In genomic region chr9:119328488-119328887, GRCm38 (mm10) we compare ENCODE assay signal across 31 mouse cellular contexts. TPM values are rescaled to one million over a fixed set of nuclear protein-coding genes. Genes with fewer than 3 reads are reported as not detected.
A peak's percentile ranks its signal among the peaks of the same experiment; 100 is the strongest.
DNase-seq lines count a peak whose midpoint lies in the region; ATAC-seq lines count a peak whose summit lies in the region.
"Had no signal": no experiment of that assay in that cellular context is flagged by ENCODE, and none has a peak within 500 bp of the region (broad histone marks: within the 10 kb centered on the region; RNA-seq: fewer than 3 reads in every experiment).

No protein-coding gene starts in this region.

- H3K9me3 ChIP-seq in kidney, embryonic 16.5 days (ENCODE audit: low read length) = no peaks in the 10 kb centered on the region
- H3K9me3 ChIP-seq: embryonic facial prominence, embryonic 12.5 days; heart, embryonic 15.5 days; hindbrain, embryonic 10.5 days; intestine, embryonic 15.5 days; midbrain, embryonic 13.5 days had no signal

- no peaks in the 10 kb centered on the region for H3K27me3 ChIP-seq in kidney, embryonic 16.5 days (ENCODE audit: insufficient read depth, low read length)
- H3K27me3 ChIP-seq: embryonic facial prominence, embryonic 12.5 days; heart, embryonic 15.5 days; intestine, embryonic 15.5 days had no signal

- WGBS in kidney, embryonic 16.5 days = 65% methylated on average over 3 of the region's 3 CpGs

- no peak overlapping the region for H3K4me3 ChIP-seq in kidney, embryonic 16.5 days (ENCODE audit: low read length)
- H3K4me3 ChIP-seq: embryonic facial prominence, embryonic 12.5 days; heart, adult 2 months; heart, embryonic 15.5 days; hindbrain, embryonic 10.5 days; intestine, embryonic 15.5 days; midbrain, embryonic 13.5 days had no signal

- H3K27ac ChIP-seq in kidney, embryonic 16.5 days (ENCODE audit: low read length) = peak overlapping the region; percentile 16; the same call in 1 of the 2 replicates
- H3K27ac ChIP-seq: embryonic facial prominence, embryonic 12.5 days; heart, adult 2 months; heart, embryonic 15.5 days; hindbrain, embryonic 10.5 days; intestine, embryonic 15.5 days; macrophage; midbrain, embryonic 13.5 days had no signal

- no peaks in the 10 kb centered on the region for H3K36me3 ChIP-seq in kidney, embryonic 16.5 days (ENCODE audit: insufficient read depth, low read length)
- H3K36me3 ChIP-seq: embryonic facial prominence, embryonic 12.5 days; heart, embryonic 15.5 days; hindbrain, embryonic 10.5 days; intestine, embryonic 15.5 days; midbrain, embryonic 13.5 days had no signal

- intact Hi-C loops in gastrocnemius, postnatal 14 days (cut with DNase I; ENCODE audit: low total_unique reads) = no loop called here

- H3K4me1 ChIP-seq in kidney, embryonic 16.5 days (ENCODE audit: insufficient read depth, low read length) = peaks cover 5% of the 10 kb centered on the region; the same call in 1 of the 2 replicates
- H3K4me1 ChIP-seq: embryonic facial prominence, embryonic 12.5 days; intestine, embryonic 15.5 days had no signal

- ATAC-seq in kidney, embryonic 16.5 days (ENCODE audit: low FRiP score, low TSS enrichment) = no peak
- peak; percentile 78 for ATAC-seq in granulocyte monocyte progenitor cell, adult 5-6 weeks (replicated peaks; ENCODE audit: poor library complexity, severe bottlenecking)
- ATAC-seq: forebrain, embryonic 16.5 days; hindbrain, embryonic 16.5 days; intestine, embryonic 15.5 days; liver, postnatal 0 days; lung, postnatal 0 days; midbrain, embryonic 13.5 days had no signal

- H3K9ac ChIP-seq in kidney, embryonic 16.5 days (replicated peaks; ENCODE audit: low read length) = no peak overlapping the region
- H3K9ac ChIP-seq: embryonic facial prominence, embryonic 12.5 days; heart, embryonic 15.5 days; intestine, embryonic 15.5 days; liver, postnatal 0 days; midbrain, embryonic 13.5 days had no signal

- no peak overlapping the region for H3K4me2 ChIP-seq in kidney, embryonic 16.5 days (replicated peaks; ENCODE audit: low read depth, low read length)
- H3K4me2 ChIP-seq: embryonic facial prominence, embryonic 12.5 days; heart, embryonic 15.5 days; intestine, embryonic 15.5 days; midbrain, embryonic 13.5 days had no signal

- DNase-seq in kidney, adult 9 months = no peak
- DNase-seq in adipocyte (ENCODE audit: low spot score) = peak; percentile 58
- no peak for DNase-seq in right cerebral cortex, postnatal 25 days
- DNase-seq in gastrocnemius, postnatal 14 days = no peak
- no peak for DNase-seq in urinary bladder, postnatal 36 days (ENCODE audit: low spot score in 2 of 2)
- DNase-seq: B cell, adult 2 months; cerebellum, adult 11-12 months; cerebellum, postnatal 10 days; gastrocnemius, postnatal 10 days; heart, adult 2 months; kidney, postnatal 10 days; liver, postnatal 0 days; spleen, adult 18-20 months had no signal

RNA-seq across cellular contexts. Expression of gene Oxsr1, which starts 6.3 kb away (rescaled TPM):
- 12.2 and 13.2 TPM in 2 replicates for polyA plus RNA-seq in kidney, embryonic 16.5 days (2015; fragmentation: Nextera tagmentation; extraction: Ambion mirVana)
- 27.5 and 28.0 TPM in 2 replicates for total RNA-seq in granulocyte monocyte progenitor cell, adult 5-6 weeks (2014; fragmentation: Nextera tagmentation)
- total RNA-seq in granulocyte monocyte progenitor cell, adult 5-6 weeks (2017) = 28.7 and 30.5 TPM in 2 replicates
- total RNA-seq in gastrocnemius, postnatal 14 days (2021) = 10 to 100 TPM; 31.1 to 34.4 TPM

RNA-seq across cellular contexts. Expression of gene Acaa1a, which starts 11.0 kb away (rescaled TPM):
- polyA plus RNA-seq in kidney, embryonic 16.5 days (2015; fragmentation: Nextera tagmentation; extraction: Ambion mirVana) = 142 and 152 TPM in 2 replicates
- 26.4 and 40.6 TPM in 2 replicates for total RNA-seq in granulocyte monocyte progenitor cell, adult 5-6 weeks (2014; fragmentation: Nextera tagmentation)
- 21.2 and 26.2 TPM in 2 replicates for total RNA-seq in granulocyte monocyte progenitor cell, adult 5-6 weeks (2017)
- total RNA-seq in gastrocnemius, postnatal 14 days (2021) = 10 to 100 TPM; 41.3 to 44.3 TPM

RNA-seq across cellular contexts. Expression of gene Myd88, which starts 12.7 kb away (rescaled TPM):
- polyA plus RNA-seq in kidney, embryonic 16.5 days (2015; fragmentation: Nextera tagmentation; extraction: Ambion mirVana) = 30.0 and 30.9 TPM in 2 replicates
- total RNA-seq in granulocyte monocyte progenitor cell, adult 5-6 weeks (2014; fragmentation: Nextera tagmentation) = 31.1 and 47.6 TPM in 2 replicates
- 16.4 and 24.2 TPM in 2 replicates for total RNA-seq in granulocyte monocyte progenitor cell, adult 5-6 weeks (2017)
- 1 to 10 TPM; 7.0 to 7.5 TPM for total RNA-seq in gastrocnemius, postnatal 14 days (2021)

RNA-seq across cellular contexts. Expression of gene Xylb, which starts 28.7 kb away (rescaled TPM):
- polyA plus RNA-seq in kidney, embryonic 16.5 days (2015; fragmentation: Nextera tagmentation; extraction: Ambion mirVana) = 34.7 and 35.8 TPM in 2 replicates
- 4.4 and 7.4 TPM in 2 replicates for total RNA-seq in granulocyte monocyte progenitor cell, adult 5-6 weeks (2014; fragmentation: Nextera tagmentation)
- 2.8 and 4.1 TPM in 2 replicates for total RNA-seq in granulocyte monocyte progenitor cell, adult 5-6 weeks (2017)
- under 1 TPM; 0.27 to 0.35 TPM for total RNA-seq in gastrocnemius, postnatal 14 days (2021)

RNA-seq across cellular contexts. Expression of gene Slc22a14, which starts 36.9 kb away (rescaled TPM):
- 0.08 and 0.12 TPM in 2 replicates for polyA plus RNA-seq in kidney, embryonic 16.5 days (2015; fragmentation: Nextera tagmentation; extraction: Ambion mirVana)
- total RNA-seq in granulocyte monocyte progenitor cell, adult 5-6 weeks (2014; fragmentation: Nextera tagmentation) = not detected in 2 replicates
- total RNA-seq in granulocyte monocyte progenitor cell, adult 5-6 weeks (2017) = not detected in 2 replicates
- not detected for total RNA-seq in gastrocnemius, postnatal 14 days (2021)
- total RNA-seq: adrenal gland, adult 18-20 months; adrenal gland, postnatal 4 days; gastrocnemius, postnatal 10 days; heart, adult 2 months; layer of hippocampus, adult 18-20 months; layer of hippocampus, postnatal 14 days; liver, adult 2 months had no signal
- polyA plus RNA-seq: embryonic facial prominence, embryonic 12.5 days; forebrain, embryonic 16.5 days; limb, embryonic 11.5 days; liver, adult 2 months; liver, postnatal 0 days; lung, postnatal 0 days; macrophage; neural tube, embryonic 11.5 days had no signal
